ENCODE assay signal across 16 mouse cellular contexts in the genomic region with DNA sequence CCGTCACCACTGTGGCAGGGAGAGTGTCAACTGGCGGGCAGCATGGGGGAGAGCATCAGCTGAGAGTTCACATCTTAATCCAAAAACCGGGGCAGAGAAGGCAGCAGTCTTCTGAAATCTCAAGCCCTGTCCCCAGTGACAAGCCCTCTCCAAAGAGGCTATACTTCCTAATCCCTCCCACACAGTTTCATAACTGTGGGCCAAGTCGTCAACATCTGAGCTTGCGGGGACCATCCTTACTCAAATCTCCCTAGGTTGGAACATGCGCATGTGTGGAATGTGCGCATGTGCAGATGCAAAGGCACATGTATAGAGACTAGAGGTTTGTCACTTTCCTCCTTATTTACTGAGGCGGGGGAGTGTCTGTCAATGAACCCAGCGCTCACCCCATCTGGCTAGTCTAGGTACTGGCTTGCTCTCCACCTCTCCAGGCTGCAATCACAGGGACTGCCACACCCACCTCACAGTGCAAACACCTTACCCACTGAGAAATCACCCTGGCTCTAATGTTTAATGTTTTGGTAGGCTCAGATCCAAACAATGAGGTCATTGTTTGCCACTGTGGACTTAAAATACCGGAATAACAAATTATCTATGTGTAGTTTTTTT. TPM values are rescaled to one million over a fixed set of nuclear protein-coding genes. Genes with fewer than 3 reads are reported as not detected.
A peak's percentile ranks its signal among the peaks of the same experiment; 100 is the strongest.
DNase-seq lines count a peak whose midpoint lies in the region; ATAC-seq and TF ChIP-seq lines count a peak whose summit lies in the region.
"Had no signal": no experiment of that assay in that cellular context is flagged by ENCODE, and none has a peak within 500 bp of the region (broad histone marks: within the 10 kb centered on the region; RNA-seq: fewer than 3 reads in every experiment).

No protein-coding gene starts in this region.

- H3K27ac ChIP-seq in forebrain, embryonic 11.5 days (ENCODE audit: low read depth, low read length), result no peak overlapping the region
- no peak overlapping the region for H3K27ac ChIP-seq in forebrain, postnatal 0 days (ENCODE audit: low read depth, low read length)
- H3K27ac ChIP-seq in forebrain, embryonic 10.5 days, result no peak overlapping the region
- H3K27ac ChIP-seq: limb, embryonic 12.5 days; midbrain, embryonic 15.5 days; neural tube, embryonic 15.5 days had no signal

- H3K9me3 ChIP-seq in forebrain, embryonic 11.5 days (ENCODE audit: control insufficient read depth, low read length), result no peaks in the 10 kb centered on the region; the same call in 1 of the 2 replicates
- H3K9me3 ChIP-seq in forebrain, postnatal 0 days (ENCODE audit: low read length), result peaks cover 10% of the 10 kb centered on the region; the same call in 1 of the 2 replicates
- H3K9me3 ChIP-seq in forebrain, embryonic 10.5 days, result peaks cover 29% of the 10 kb centered on the region
- H3K9me3 ChIP-seq: G1E; midbrain, embryonic 15.5 days had no signal

- H3K4me2 ChIP-seq in forebrain, embryonic 11.5 days (ENCODE audit: low read depth, low read length, severe bottlenecking), result no peak overlapping the region
- no peak overlapping the region for H3K4me2 ChIP-seq in forebrain, postnatal 0 days (ENCODE audit: low read depth)
- H3K4me2 ChIP-seq: limb, embryonic 12.5 days; midbrain, embryonic 15.5 days; neural tube, embryonic 15.5 days had no signal

- H3K36me3 ChIP-seq in forebrain, embryonic 11.5 days (ENCODE audit: control insufficient read depth, insufficient read depth, low read length), result peaks cover 12% of the 10 kb centered on the region
- H3K36me3 ChIP-seq in forebrain, postnatal 0 days (ENCODE audit: insufficient read depth), result peaks cover 25% of the 10 kb centered on the region
- H3K36me3 ChIP-seq in forebrain, embryonic 10.5 days (replicated peaks), result peaks cover 89% of the 10 kb centered on the region

- WGBS in forebrain, embryonic 11.5 days, result 91% methylated on average over 10 of the region's 10 CpGs
- 91% methylated on average over 10 of the region's 10 CpGs for WGBS in forebrain, postnatal 0 days
- WGBS in forebrain, embryonic 10.5 days, result 91% methylated on average over 10 of the region's 10 CpGs

- no peaks in the 10 kb centered on the region for H3K27me3 ChIP-seq in forebrain, embryonic 11.5 days (ENCODE audit: control insufficient read depth, insufficient read depth, low read length)
- no peaks in the 10 kb centered on the region for H3K27me3 ChIP-seq in forebrain, postnatal 0 days (ENCODE audit: insufficient read depth, low read length)
- H3K27me3 ChIP-seq in forebrain, embryonic 10.5 days (ENCODE audit: poor library complexity, severe bottlenecking), result no peaks in the 10 kb centered on the region
- H3K27me3 ChIP-seq: limb, embryonic 12.5 days; midbrain, embryonic 15.5 days; neural tube, embryonic 15.5 days had no signal

- TF ChIP-seq CTCF in forebrain, postnatal 0 days (IDR thresholded peaks at IDR 0.05; ENCODE audit: low read depth), result no peak

- ATAC-seq in forebrain, embryonic 11.5 days (replicated peaks; ENCODE audit: low FRiP score), result no peak
- ATAC-seq in forebrain, postnatal 0 days, result no peak
- ATAC-seq: midbrain, embryonic 15.5 days had no signal

- H3K4me1 ChIP-seq in forebrain, embryonic 11.5 days (replicated peaks; ENCODE audit: control insufficient read depth, insufficient read depth, low read length), result peaks cover 2% of the 10 kb centered on the region; the same call in 1 of the 2 replicates
- H3K4me1 ChIP-seq in forebrain, postnatal 0 days (ENCODE audit: insufficient read depth), result no peaks in the 10 kb centered on the region
- H3K4me1 ChIP-seq in forebrain, embryonic 10.5 days, result peaks cover 6% of the 10 kb centered on the region; the same call in 1 of the 2 replicates
- H3K4me1 ChIP-seq: neural tube, embryonic 15.5 days had no signal

- no peak overlapping the region for H3K4me3 ChIP-seq in forebrain, embryonic 11.5 days (ENCODE audit: low read depth, low read length)
- H3K4me3 ChIP-seq in forebrain, postnatal 0 days (ENCODE audit: low read depth, low read length), result no peak overlapping the region
- H3K4me3 ChIP-seq in forebrain, embryonic 10.5 days, result no peak overlapping the region
- H3K4me3 ChIP-seq: limb, embryonic 12.5 days; midbrain, embryonic 15.5 days; neural tube, embryonic 15.5 days had no signal

- no peak overlapping the region for H3K9ac ChIP-seq in forebrain, embryonic 11.5 days (ENCODE audit: low read length)
- H3K9ac ChIP-seq in forebrain, postnatal 0 days, result no peak overlapping the region
- H3K9ac ChIP-seq: limb, embryonic 12.5 days; midbrain, embryonic 15.5 days; neural tube, embryonic 15.5 days had no signal

- peak; percentile 46 for DNase-seq in forebrain, embryonic 11.5 days (ENCODE audit: low spot score)
- DNase-seq in forebrain, postnatal 0 days, result no peak
- peak; percentile 44 for DNase-seq in urinary bladder, postnatal 14 days (ENCODE audit: low spot score)
- no peak for DNase-seq in urinary bladder, postnatal 10 days (ENCODE audit: low spot score)
- DNase-seq in lung, postnatal 10 days, result peak; percentile 52
- DNase-seq in layer of hippocampus, adult 9-11 months, result no peak
- no peak for DNase-seq in cerebellum, adult 18-20 months
- no peak for DNase-seq in forebrain, embryonic 10.5 days (ENCODE audit: extremely low spot score, low spot score)
- DNase-seq: cerebellum, postnatal 25 days; heart, postnatal 36 days; kidney, adult 8-10 months; right cerebral cortex, postnatal 4 days had no signal

RNA-seq across cellular contexts. Expression of a gene that starts 16.9 kb away (rescaled TPM):
- polyA plus RNA-seq in forebrain, embryonic 11.5 days (2014; fragmentation: Nextera tagmentation; extraction: Ambion mirVana), result 42.4 and 47.4 TPM in 2 replicates
- total RNA-seq in forebrain, postnatal 0 days (2014; rRNA removed), result 32.2 and 49.9 TPM in 2 replicates
- 7.8 and 10.7 TPM in 2 replicates for polyA plus RNA-seq in forebrain, postnatal 0 days (2015; fragmentation: Nextera tagmentation; extraction: Ambion mirVana)
- 28.7 and 29.0 TPM in 2 replicates for polyA plus RNA-seq in forebrain, embryonic 10.5 days (2016; fragmentation: Nextera tagmentation; extraction: Ambion mirVana)

Comparison
In these comparisons a context has a peak if more than half of its experiments do, and no peak if none do; other contexts are left out.
1. DNase-seq: peak in forebrain, embryonic 11.5 days (single experiment), urinary bladder, postnatal 14 days (single experiment) and lung, postnatal 10 days (single experiment); none in forebrain, postnatal 0 days (single experiment), urinary bladder, postnatal 10 days (single experiment), layer of hippocampus, adult 9-11 months (single experiment), cerebellum, adult 18-20 months (0 of 2) and forebrain, embryonic 10.5 days (single experiment).